In the genomic region with DNA sequence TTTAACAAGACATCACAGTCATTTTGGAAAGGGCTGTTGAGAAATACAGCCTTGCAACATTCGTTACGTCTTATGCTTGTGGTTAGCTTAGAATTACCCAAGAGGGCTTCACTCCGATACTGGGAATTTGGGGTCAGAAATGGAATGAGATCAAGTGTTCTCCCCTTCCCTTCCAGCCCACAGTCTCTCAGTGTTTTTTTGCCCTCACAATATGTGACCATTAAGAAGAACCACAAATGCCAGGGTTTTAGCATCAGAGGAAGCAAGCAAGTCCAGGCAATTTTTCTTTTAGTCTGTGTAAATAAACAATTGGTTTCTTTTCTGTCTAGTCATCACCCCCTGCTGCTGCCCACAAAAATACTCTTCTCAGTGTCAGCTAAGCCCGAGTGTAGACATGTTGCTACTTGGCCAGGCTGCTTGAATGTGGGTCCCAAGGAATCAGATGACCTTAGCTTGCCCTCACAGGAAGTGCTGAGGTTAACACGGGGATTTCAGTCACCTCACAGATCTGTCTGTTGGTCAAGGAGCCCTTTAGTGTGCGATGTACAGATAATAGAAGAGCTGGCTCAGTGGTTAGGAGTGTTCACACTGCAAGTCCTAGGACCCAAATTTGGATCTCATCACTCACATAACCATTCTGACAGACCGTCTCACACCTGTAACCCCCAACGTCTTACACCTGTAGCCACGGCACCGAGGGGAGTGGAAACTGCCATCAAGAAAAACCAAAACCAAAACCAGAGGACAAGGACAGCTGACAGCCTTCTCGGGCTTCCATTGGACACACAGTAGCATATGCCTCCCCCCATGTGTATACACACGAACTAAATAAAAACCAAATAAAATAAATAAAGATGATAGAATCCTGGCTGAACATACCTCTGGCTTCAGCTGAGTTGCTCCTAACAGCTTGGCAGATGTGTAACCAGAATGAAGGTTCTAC, we compare ENCODE assay signal across 13 mouse cellular contexts.
A peak's percentile ranks its signal among the peaks of the same experiment; 100 is the strongest.
DNase-seq lines count a peak whose midpoint lies in the region; ATAC-seq and TF ChIP-seq lines count a peak whose summit lies in the region.
"Had no signal": no experiment of that assay in that cellular context is flagged by ENCODE, and none has a peak within 500 bp of the region (broad histone marks: within the 10 kb centered on the region; RNA-seq: fewer than 3 reads in every experiment).

No protein-coding gene starts in this region.

- H3K4me1 ChIP-seq in lung, postnatal 0 days (ENCODE audit: insufficient read depth, low read depth, low read length): no peaks in the 10 kb centered on the region
- H3K4me1 ChIP-seq in embryonic fibroblast, embryonic 13.5 days (ENCODE audit: control insufficient read depth, insufficient read depth, low read length): no peaks in the 10 kb centered on the region
- H3K4me1 ChIP-seq: intestine, embryonic 15.5 days had no signal

- peak; percentile 47; the same call in 1 of the 2 replicates for ATAC-seq in lung, postnatal 0 days
- peak; percentile 77 for ATAC-seq in neutrophil, adult 5-6 weeks (ENCODE audit: extremely low read depth, insufficient number of reproducible peaks, low FRiP score, poor library complexity, severe bottlenecking)
- ATAC-seq: intestine, embryonic 15.5 days had no signal

- 54% methylated on average over 12 of the region's 12 CpGs for WGBS in lung, postnatal 0 days

- H3K36me3 ChIP-seq in lung, postnatal 0 days (ENCODE audit: insufficient read depth, low read length): no peaks in the 10 kb centered on the region
- H3K36me3 ChIP-seq: intestine, embryonic 15.5 days had no signal

- H3K9me3 ChIP-seq in lung, postnatal 0 days (ENCODE audit: low read length): no peaks in the 10 kb centered on the region
- H3K9me3 ChIP-seq: intestine, embryonic 15.5 days had no signal

- H3K4me2 ChIP-seq in lung, postnatal 0 days (replicated peaks; ENCODE audit: low read depth, low read length): no peak overlapping the region
- H3K4me2 ChIP-seq: intestine, embryonic 15.5 days; liver, embryonic 11.5 days had no signal

- H3K4me3 ChIP-seq in lung, postnatal 0 days (ENCODE audit: low read depth, low read length): no peak overlapping the region
- no peak overlapping the region for H3K4me3 ChIP-seq in embryonic fibroblast, embryonic 13.5 days (ENCODE audit: insufficient read depth, low read length)
- H3K4me3 ChIP-seq: erythroblast, embryonic 14.5 days; intestine, embryonic 15.5 days; myocyte had no signal

- TF ChIP-seq CTCF in lung, postnatal 0 days (IDR thresholded peaks at IDR 0.05): no peak
- no peak for TF ChIP-seq CTCF in embryonic fibroblast, embryonic 13.5 days (IDR thresholded peaks at IDR 0.05; ENCODE audit: borderline replicate concordance, insufficient read depth, low read length)

- H3K27me3 ChIP-seq in lung, postnatal 0 days (replicated peaks; ENCODE audit: insufficient read depth, low read length): no peaks in the 10 kb centered on the region
- H3K27me3 ChIP-seq: intestine, embryonic 15.5 days had no signal

- DNase-seq in adrenal gland, adult 2 months: peak; percentile 7
- DNase-seq in adrenal gland, postnatal 4 days (ENCODE audit: low spot score in 2 of 2): no peak
- peak; percentile 81 for DNase-seq in lung, postnatal 0 days (ENCODE audit: low spot score)
- no peak for DNase-seq in lung, postnatal 14 days
- DNase-seq in ovary, postnatal 36 days (ENCODE audit: low spot score): no peak
- DNase-seq in layer of hippocampus, adult 8-10 months (ENCODE audit: low spot score in 2 of 2): no peak
- DNase-seq: cerebellum, adult 9-11 months had no signal

- no peak for TF ChIP-seq POLR2A in embryonic fibroblast, embryonic 13.5 days (IDR thresholded peaks at IDR 0.05; ENCODE audit: low read depth, low read length)

- no peak overlapping the region for H3K9ac ChIP-seq in lung, postnatal 0 days (replicated peaks; ENCODE audit: low read depth)
- H3K9ac ChIP-seq: intestine, embryonic 15.5 days had no signal

- no peak overlapping the region for H3K27ac ChIP-seq in lung, postnatal 0 days (ENCODE audit: low read length)
- H3K27ac ChIP-seq in embryonic fibroblast, embryonic 13.5 days (ENCODE audit: insufficient read depth, low read length): peak overlapping the region; percentile 65; the same call in 1 of the 2 replicates
- H3K27ac ChIP-seq: intestine, embryonic 15.5 days had no signal

- TF ChIP-seq EP300 in lung, postnatal 0 days (IDR thresholded peaks at IDR 0.05): peak; percentile 42; the same call in 1 of the 2 replicates

Comparison
In these comparisons a context has a peak if more than half of its experiments do, and no peak if none do; other contexts are left out.
1. DNase-seq: peak in adrenal gland, adult 2 months (single experiment) and lung, postnatal 0 days (single experiment); none in adrenal gland, postnatal 4 days (0 of 2), lung, postnatal 14 days (single experiment), ovary, postnatal 36 days (single experiment) and layer of hippocampus, adult 8-10 months (0 of 2).